In genomic region chr12:69447962-69448767, GRCm38 (mm10) we compare ENCODE assay signal across 8 mouse cellular contexts.
DNase-seq lines count a peak whose midpoint lies in the region; ATAC-seq and TF ChIP-seq lines count a peak whose summit lies in the region.

No protein-coding gene starts in this region.

- TF ChIP-seq CTCF in lung, embryonic 14.5 days (IDR thresholded peaks at IDR 0.05; ENCODE audit: low read depth): no peak

- peak overlapping the region; percentile 69 for H3K27ac ChIP-seq in forebrain, embryonic 10.5 days
- no peak overlapping the region for H3K27ac ChIP-seq in forebrain, embryonic 11.5 days (ENCODE audit: low read depth, low read length)
- peak overlapping the region; percentile 30; the same call in 1 of the 2 replicates for H3K27ac ChIP-seq in embryonic facial prominence, embryonic 10.5 days (replicated peaks)
- peak overlapping the region; percentile 77; the same call in 1 of the 2 replicates for H3K27ac ChIP-seq in intestine, embryonic 16.5 days (ENCODE audit: low read length)
- H3K27ac ChIP-seq in lung, embryonic 14.5 days (ENCODE audit: low read depth): peak overlapping the region; percentile 79

- no peaks in the 10 kb centered on the region for H3K36me3 ChIP-seq in forebrain, embryonic 10.5 days (replicated peaks)
- H3K36me3 ChIP-seq in forebrain, embryonic 11.5 days (ENCODE audit: control insufficient read depth, insufficient read depth, low read length): no peaks in the 10 kb centered on the region
- no peaks in the 10 kb centered on the region for H3K36me3 ChIP-seq in embryonic facial prominence, embryonic 10.5 days (replicated peaks)
- no peaks in the 10 kb centered on the region for H3K36me3 ChIP-seq in intestine, embryonic 16.5 days (ENCODE audit: control insufficient read depth, insufficient read depth, low read length)
- H3K36me3 ChIP-seq in lung, embryonic 14.5 days (ENCODE audit: insufficient read depth): no peaks in the 10 kb centered on the region

- no peak for DNase-seq in forebrain, embryonic 10.5 days (ENCODE audit: extremely low spot score, low spot score)
- DNase-seq in forebrain, embryonic 11.5 days (ENCODE audit: low spot score): no peak
- peak; percentile 45 for DNase-seq in 3134 (ENCODE audit: extremely low read depth, insufficient read length, low spot score)
- DNase-seq in embryonic facial prominence, embryonic 10.5 days (ENCODE audit: low spot score): no peak
- DNase-seq in lung, embryonic 14.5 days: peak; percentile 67
- DNase-seq in spleen, postnatal 36 days (ENCODE audit: low spot score in 2 of 2): peak; percentile 86 to 87
- DNase-seq in testis, postnatal 14 days (ENCODE audit: low spot score): no peak

- no peak overlapping the region for H3K9ac ChIP-seq in forebrain, embryonic 11.5 days (ENCODE audit: low read length)
- H3K9ac ChIP-seq in intestine, embryonic 16.5 days (ENCODE audit: low read depth, low read length): no peak overlapping the region
- H3K9ac ChIP-seq in lung, embryonic 14.5 days: peak overlapping the region; percentile 42

- H3K27me3 ChIP-seq in forebrain, embryonic 10.5 days (ENCODE audit: poor library complexity, severe bottlenecking): no peaks in the 10 kb centered on the region
- no peaks in the 10 kb centered on the region for H3K27me3 ChIP-seq in forebrain, embryonic 11.5 days (ENCODE audit: control insufficient read depth, insufficient read depth, low read length)
- 0 out of 2 replicates have a peak, but pooled peaks cover 7% of the 10 kb centered on the region for H3K27me3 ChIP-seq in embryonic facial prominence, embryonic 10.5 days (replicated peaks; ENCODE audit: low read depth, poor library complexity, severe bottlenecking)
- no peaks in the 10 kb centered on the region for H3K27me3 ChIP-seq in intestine, embryonic 16.5 days (replicated peaks; ENCODE audit: control insufficient read depth, insufficient read depth, low read length)
- H3K27me3 ChIP-seq in lung, embryonic 14.5 days (ENCODE audit: insufficient read depth, low read length): no peaks in the 10 kb centered on the region

- H3K9me3 ChIP-seq in forebrain, embryonic 10.5 days: no peaks in the 10 kb centered on the region
- no peaks in the 10 kb centered on the region for H3K9me3 ChIP-seq in forebrain, embryonic 11.5 days (ENCODE audit: control insufficient read depth, low read length)
- no peaks in the 10 kb centered on the region for H3K9me3 ChIP-seq in embryonic facial prominence, embryonic 10.5 days
- 0 out of 2 replicates have a peak, but pooled peaks cover 2% of the 10 kb centered on the region for H3K9me3 ChIP-seq in intestine, embryonic 16.5 days (ENCODE audit: control insufficient read depth, low read length)
- no peaks in the 10 kb centered on the region for H3K9me3 ChIP-seq in lung, embryonic 14.5 days (ENCODE audit: low read depth, low read length)

- H3K4me1 ChIP-seq in forebrain, embryonic 10.5 days: peaks cover 34% of the 10 kb centered on the region
- H3K4me1 ChIP-seq in forebrain, embryonic 11.5 days (replicated peaks; ENCODE audit: control insufficient read depth, insufficient read depth, low read length): peaks cover 7% of the 10 kb centered on the region; the same call in 1 of the 2 replicates
- peaks cover 28% of the 10 kb centered on the region for H3K4me1 ChIP-seq in embryonic facial prominence, embryonic 10.5 days
- peaks cover 24% of the 10 kb centered on the region for H3K4me1 ChIP-seq in intestine, embryonic 16.5 days (ENCODE audit: control insufficient read depth, insufficient read depth, low read length)
- H3K4me1 ChIP-seq in lung, embryonic 14.5 days (ENCODE audit: insufficient read depth): peaks cover 30% of the 10 kb centered on the region

- 71% methylated on average over 14 of the region's 14 CpGs for WGBS in forebrain, embryonic 10.5 days
- WGBS in forebrain, embryonic 11.5 days: 72% methylated on average over 14 of the region's 14 CpGs
- WGBS in embryonic facial prominence, embryonic 10.5 days: 62% methylated on average over 14 of the region's 14 CpGs
- WGBS in intestine, embryonic 16.5 days: 30% methylated on average over 14 of the region's 14 CpGs
- WGBS in lung, embryonic 14.5 days: 27% methylated on average over 14 of the region's 14 CpGs

- H3K4me3 ChIP-seq in forebrain, embryonic 10.5 days: no peak overlapping the region
- no peak overlapping the region for H3K4me3 ChIP-seq in forebrain, embryonic 11.5 days (ENCODE audit: low read depth, low read length)
- no peak overlapping the region for H3K4me3 ChIP-seq in embryonic facial prominence, embryonic 10.5 days
- H3K4me3 ChIP-seq in intestine, embryonic 16.5 days (ENCODE audit: low read length): no peak overlapping the region
- H3K4me3 ChIP-seq in lung, embryonic 14.5 days (ENCODE audit: low read depth, low read length): peak overlapping the region; percentile 8

- no peak overlapping the region for H3K4me2 ChIP-seq in forebrain, embryonic 11.5 days (ENCODE audit: low read depth, low read length, severe bottlenecking)
- H3K4me2 ChIP-seq in intestine, embryonic 16.5 days (ENCODE audit: low read depth, low read length): peak overlapping the region; percentile 44; the same call in 1 of the 2 replicates
- H3K4me2 ChIP-seq in lung, embryonic 14.5 days: peak overlapping the region; percentile 52

- no peak for ATAC-seq in forebrain, embryonic 11.5 days (replicated peaks; ENCODE audit: low FRiP score)
- ATAC-seq in intestine, embryonic 16.5 days: no peak; the same call in 1 of the 2 replicates
- ATAC-seq in lung, embryonic 14.5 days (ENCODE audit: insufficient read depth): 0 out of 2 replicates have a peak, but pooled peaks have one; percentile 13

Comparison
In these comparisons a context has a peak if more than half of its experiments do, and no peak if none do; other contexts are left out.
1. DNase-seq: peak in 3134 (single experiment), lung, embryonic 14.5 days (single experiment) and spleen, postnatal 36 days (2 of 2); none in forebrain, embryonic 10.5 days (single experiment), forebrain, embryonic 11.5 days (single experiment), embryonic facial prominence, embryonic 10.5 days (single experiment) and testis, postnatal 14 days (single experiment).